Mouse (Mus musculus): ENCODE measurements around the gene Ptma. TPM values are rescaled to one million over a fixed set of nuclear protein-coding genes. Genes with fewer than 3 reads are reported as not detected.
"Not testable (repeated sequence)": the region's sequence is repeated elsewhere in the genome, so short reads cannot be mapped to it uniquely, and the experiment has no call there.

Gene Ptma
- total RNA-seq, 2 experiments from 2014 or later = 470 to 490 TPM

GRCm38 (mm10) chr1:86513031-86513430 is 13.5 kb upstream of the Ptma start:
- not testable (repeated sequence) for DNase-seq (ENCODE audit: low spot score in 2 of 2)

- DNase-seq (ENCODE audit: low spot score in 2 of 2) = no peak
Observed at GRCm38 (mm10) chr1:86515715-86516410, 10.7 kb upstream of the Ptma start.

GRCm38 (mm10) chr1:86517076-86517475 is 9.4 kb upstream of the Ptma start:
- DNase-seq (ENCODE audit: low spot score in 2 of 2) = no peak

GRCm38 (mm10) chr1:86520361-86520760 is 6.2 kb upstream of the Ptma start:
- no peak for DNase-seq (ENCODE audit: low spot score in 2 of 2)

GRCm38 (mm10) chr1:86522286-86522871 is 4.1 kb upstream of the Ptma start:
- DNase-seq (ENCODE audit: low spot score in 2 of 2) = no peak

GRCm38 (mm10) chr1:86523776-86524618 is 2.5 kb upstream of the Ptma start:
- no peak for DNase-seq (ENCODE audit: low spot score in 2 of 2)

GRCm38 (mm10) chr1:86524619-86525498 is 1.7 kb upstream of the Ptma start:
- peak; percentile 99 to 100 for DNase-seq (ENCODE audit: low spot score in 2 of 2)

GRCm38 (mm10) chr1:86525499-86526115 is 919 bp upstream of the Ptma start:
- DNase-seq (ENCODE audit: low spot score in 2 of 2) = peak; percentile 73 to 83

GRCm38 (mm10) chr1:86526789-86527598 is 468 bp downstream of the Ptma start:
- DNase-seq (ENCODE audit: low spot score in 2 of 2) = peak in 1 of 2 experiments; percentile 30

- DNase-seq (ENCODE audit: low spot score in 2 of 2) = peak; percentile 87 to 96
Observed at GRCm38 (mm10) chr1:86527599-86528486, 1.3 kb downstream of the Ptma start.

GRCm38 (mm10) chr1:86528571-86529180 is 2.1 kb downstream of the Ptma start:
- peak in 1 of 2 experiments; percentile 58 for DNase-seq (ENCODE audit: low spot score in 2 of 2)

GRCm38 (mm10) chr1:86529590-86529989 is 3.1 kb downstream of the Ptma start:
- no peak for DNase-seq (ENCODE audit: low spot score in 2 of 2)

- DNase-seq (ENCODE audit: low spot score in 2 of 2) = no peak
Observed at GRCm38 (mm10) chr1:86530871-86531546, 4.5 kb downstream of the Ptma start.

GRCm38 (mm10) chr1:86531547-86532321 is 5.2 kb downstream of the Ptma start:
- no peak for DNase-seq (ENCODE audit: low spot score in 2 of 2)

GRCm38 (mm10) chr1:86532362-86533051 is 6.0 kb downstream of the Ptma start:
- peak; percentile 90 to 97 for DNase-seq (ENCODE audit: low spot score in 2 of 2)

Data from layer of hippocampus, adult 18-20 months (tissue).